Mouse (Mus musculus) MEL (cell line): Measurements from ENCODE around the gene Qars. TPM values are rescaled to one million over a fixed set of nuclear protein-coding genes. Genes with fewer than 3 reads are reported as not detected.

ENCODE experiments used
- DNase-seq: peaks from one replicate; pipeline ENCODE4 v3.0.0; 2011; ENCODE audit warnings: low read depth, low spot score
- H3K27ac ChIP-seq: 2 replicates; pipeline ENCODE4 v1.5.1; 2012; ENCODE audit warnings: low read depth, mild to moderate bottlenecking, control low read depth, low read length, moderate library complexity; ENCODE audit not compliant: control insufficient read depth
- H3K27me3 ChIP-seq, 2 experiments: fragments of 150-350 bp in 1 of 2; sonication (generic) in 1 of 2; 2 replicates each; pipeline ENCODE4 v1.6.1; 2012; ENCODE audit warnings: low read length in 2 of 2, mild to moderate bottlenecking in 2 of 2, improper control_type of control experiment in 1 of 2, moderate library complexity in 1 of 2; ENCODE audit not compliant: insufficient read depth in 2 of 2, control insufficient read depth in 1 of 2
- H3K36me3 ChIP-seq, 2 experiments: 2 replicates each; pipeline ENCODE4 v1.6.1; 2012 to 2014; ENCODE audit warnings: low read length in 2 of 2, improper control_type of control experiment in 1 of 2, inconsistent platforms in 1 of 2, mild to moderate bottlenecking in 1 of 2; ENCODE audit not compliant: insufficient read depth in 2 of 2, control insufficient read depth in 1 of 2
- H3K4me1 ChIP-seq, 2 experiments: fragments of 150-350 bp in 1 of 2; sonication (generic) in 1 of 2; 2 replicates each; pipeline ENCODE4 v1.6.1; 2012; ENCODE audit warnings: low read length in 2 of 2, improper control_type of control experiment in 1 of 2, mild to moderate bottlenecking in 1 of 2; ENCODE audit not compliant: insufficient read depth in 2 of 2, control insufficient read depth in 1 of 2
- H3K4me3 ChIP-seq, 2 experiments: fragments of 150-350 bp in 1 of 2; sonication (generic) in 1 of 2; 2 replicates each; pipeline ENCODE4 v1.5.1; 2012; ENCODE audit warnings: low read depth in 2 of 2, low read length in 2 of 2, mild to moderate bottlenecking in 2 of 2, moderate library complexity in 2 of 2, control low read depth in 1 of 2, improper control_type of control experiment in 1 of 2; ENCODE audit not compliant: control insufficient read depth in 1 of 2, insufficient read depth in 1 of 2
- H3K79me2 ChIP-seq: 2 replicates; pipeline ENCODE4 v1.6.1; 2012; ENCODE audit warnings: mild to moderate bottlenecking, low read length, moderate library complexity; ENCODE audit not compliant: control insufficient read depth, poor library complexity, insufficient read depth
- H3K9ac ChIP-seq: 2 replicates; pipeline ENCODE4 v1.6.1; 2012; ENCODE audit warnings: low read depth, mild to moderate bottlenecking, control low read depth, low read length, moderate library complexity; ENCODE audit not compliant: control insufficient read depth, poor library complexity, severe bottlenecking
- H3K9me3 ChIP-seq: fragments of 150-350 bp; sonication (generic); replicated peaks from 2 replicates; pipeline ENCODE4 v1.6.1; 2012; ENCODE audit warnings: mild to moderate bottlenecking, low read length, improper control_type of control experiment, moderate library complexity; ENCODE audit not compliant: insufficient read depth
- BHLHE40 ChIP-seq: IDR thresholded peaks from 2 replicates; pipeline ENCODE4 v1.6.1; 2012; ENCODE audit warnings: low read depth, mild to moderate bottlenecking, inconsistent platforms, low read length, improper control_type of control experiment, borderline replicate concordance
- CHD2 ChIP-seq: IDR thresholded peaks from 2 replicates; pipeline ENCODE4 v1.6.1; 2011; ENCODE audit warnings: low read length, improper control_type of control experiment
- CTCF ChIP-seq, 3 experiments: IDR thresholded peaks in 2 of 3; conservative IDR thresholded peaks in 1 of 3; 2 replicates each; pipeline ENCODE4 v1.5.1; 2011 to 2012; ENCODE audit warnings: low read length in 3 of 3, low read depth in 2 of 3, mild to moderate bottlenecking in 2 of 3, improper control_type of control experiment in 1 of 3, inconsistent platforms in 1 of 3, mixed read lengths in 1 of 3, moderate library complexity in 1 of 3; ENCODE audit not compliant: control insufficient read depth in 1 of 3, insufficient read depth in 1 of 3, poor library complexity in 1 of 3, severe bottlenecking in 1 of 3
- ETS1 ChIP-seq: IDR thresholded peaks from 2 replicates; pipeline ENCODE4 v1.6.1; 2012; ENCODE audit warnings: low read depth, mild to moderate bottlenecking, inconsistent platforms, low read length, improper control_type of control experiment, moderate library complexity
- GATA1 ChIP-seq: IDR thresholded peaks from 2 replicates; pipeline ENCODE4 v1.6.1; 2011; ENCODE audit warnings: low read depth, low read length, improper control_type of control experiment
- MAZ ChIP-seq: IDR thresholded peaks from 2 replicates; pipeline ENCODE4 v1.6.1; 2012; ENCODE audit warnings: low read depth, mild to moderate bottlenecking, inconsistent platforms, low read length, improper control_type of control experiment
- MEF2A ChIP-seq: IDR thresholded peaks from 2 replicates; pipeline ENCODE4 v1.6.1; 2014; ENCODE audit warnings: low read depth, mild to moderate bottlenecking, inconsistent platforms, low read length, improper control_type of control experiment; ENCODE audit not compliant: poor library complexity, insufficient replicate concordance, severe bottlenecking; ENCODE audit errors: extremely low read depth
- MXI1 ChIP-seq: IDR thresholded peaks from 2 replicates; pipeline ENCODE4 v1.6.1; 2011; ENCODE audit warnings: mild to moderate bottlenecking, low read depth, low read length, improper control_type of control experiment
- NELFE ChIP-seq: IDR thresholded peaks from 2 replicates; pipeline ENCODE4 v1.6.1; 2011; ENCODE audit warnings: low read depth, low read length, improper control_type of control experiment
- NRF1 ChIP-seq: IDR thresholded peaks from 2 replicates; pipeline ENCODE4 v1.6.1; 2014; ENCODE audit warnings: low read depth, mild to moderate bottlenecking, inconsistent platforms, low read length, improper control_type of control experiment, moderate library complexity; ENCODE audit not compliant: poor library complexity, insufficient read depth, severe bottlenecking
- POLR2A ChIP-seq, 2 experiments: IDR thresholded peaks; 2 replicates each; pipeline ENCODE4 v1.6.1; 2011 to 2012; ENCODE audit warnings: low read length in 2 of 2, mild to moderate bottlenecking in 2 of 2, control low read depth in 1 of 2, improper control_type of control experiment in 1 of 2, low read depth in 1 of 2, moderate library complexity in 1 of 2; ENCODE audit not compliant: control insufficient read depth in 1 of 2, insufficient read depth in 1 of 2, poor library complexity in 1 of 2
- POLR2AphosphoS5 ChIP-seq: IDR thresholded peaks from 2 replicates; pipeline ENCODE4 v1.6.1; 2012; ENCODE audit warnings: low read depth, borderline replicate concordance, mild to moderate bottlenecking, inconsistent platforms, low read length, moderate library complexity, mixed read lengths
- RAD21 ChIP-seq: IDR thresholded peaks from 2 replicates; pipeline ENCODE4 v1.6.1; 2011; ENCODE audit warnings: mild to moderate bottlenecking, low read depth, low read length, improper control_type of control experiment
- SIN3A ChIP-seq: IDR thresholded peaks from 2 replicates; pipeline ENCODE4 v1.6.1; 2012; ENCODE audit warnings: low read length, improper control_type of control experiment, inconsistent platforms
- TAL1 ChIP-seq: IDR thresholded peaks from 2 replicates; pipeline ENCODE4 v1.6.1; 2012; ENCODE audit warnings: mild to moderate bottlenecking, inconsistent platforms, low read length, moderate library complexity, mixed read lengths
- UBTF ChIP-seq: IDR thresholded peaks from 2 replicates; pipeline ENCODE4 v1.6.1; 2012; ENCODE audit warnings: low read depth, mild to moderate bottlenecking, inconsistent platforms, low read length, improper control_type of control experiment, moderate library complexity, borderline replicate concordance; ENCODE audit not compliant: insufficient read depth
- USF2 ChIP-seq, 2 experiments: IDR thresholded peaks; 2 replicates each; pipeline ENCODE4 v1.6.1; 2011 to 2012; ENCODE audit warnings: improper control_type of control experiment in 2 of 2, low read length in 2 of 2, borderline replicate concordance in 1 of 2, inconsistent platforms in 1 of 2, low read depth in 1 of 2, mild to moderate bottlenecking in 1 of 2; ENCODE audit not compliant: insufficient read depth in 1 of 2
- ZKSCAN1 ChIP-seq: IDR thresholded peaks from 2 replicates; pipeline ENCODE4 v1.6.1; 2012; ENCODE audit warnings: low read depth, mild to moderate bottlenecking, inconsistent platforms, low read length, improper control_type of control experiment, moderate library complexity
- ZNF384 ChIP-seq: IDR thresholded peaks from 2 replicates; pipeline ENCODE4 v1.6.1; 2012; ENCODE audit warnings: low read depth, mild to moderate bottlenecking, inconsistent platforms, low read length, improper control_type of control experiment
- polyA plus RNA-seq, 2 experiments: library from polyadenylated mRNA; stranded (reverse) in 1 of 2; unstranded in 1 of 2; fragments of >175 nt in 1 of 2; fragments of >200 nt in 1 of 2; gene quantifications; 2 replicates each; pipeline versions ENCODE4 v1.2.1 to v1.2.4; 2012; ENCODE audit warnings: low replicate concordance in 2 of 2, low read depth in 1 of 2; ENCODE audit not compliant: insufficient read length in 2 of 2, insufficient read depth in 1 of 2, missing spikeins in 1 of 2
- total RNA-seq: library from RNA; depleted of rRNA; stranded (reverse); fragments of 300-350 nt; gene quantifications from 2 replicates; pipeline ENCODE4 v1.2.3, GENCODE M21; 2012

The Qars gene
- total and polyA plus RNA-seq, 3 experiments = 286 to 407 TPM; not detected in 1

- Histone ChIP-seq H3K9ac (no peak overlapping the region), H3K79me2 (no peaks in the 10 kb centered on the region), H3K9me3 (no peaks in the 10 kb centered on the region), H3K27me3 (no peaks in the 10 kb centered on the region), H3K4me3 (no peak overlapping the region), H3K4me1 (peaks cover 0 to 2% of the 10 kb centered on the region in 2 experiments; a peak in 2 of 4 replicates), H3K27ac (no peak overlapping the region), H3K36me3 (no peaks in the 10 kb centered on the region; a peak in 1 of 4 replicates)
- DNase-seq = no peak
- TF ChIP-seq POLR2AphosphoS5 (no peak), POLR2A (IDR thresholded peaks at IDR 0.05; ENCODE audit: control insufficient read depth in 1 of 2, insufficient read depth in 1 of 2, low read depth in 1 of 2, low read length in 2 of 2, poor library complexity in 1 of 2) (no peak), ZNF384 (no peak), SIN3A (no peak), ZKSCAN1 (no peak), ETS1 (no peak), RAD21 (no peak), BHLHE40 (no peak), NRF1 (no peak), CHD2 (no peak), MEF2A (no peak)
- TF ChIP-seq, all 39 proteins: peak for 0
These were observed 24.3 kb upstream of the Qars start for GRCm38 (mm10) chr9:108483051-108483790.

GRCm38 (mm10) chr9:108484021-108484420 lies 23.5 kb upstream of the Qars start:
- H3K4me3 ChIP-seq = no peak overlapping the region
- H3K4me1 ChIP-seq = peaks cover 0 to 2% of the 10 kb centered on the region in 2 experiments; a peak in 2 of 4 replicates
- H3K79me2 ChIP-seq = no peaks in the 10 kb centered on the region
- H3K27ac ChIP-seq = no peak overlapping the region
- no peak overlapping the region for H3K9ac ChIP-seq
- H3K9me3 ChIP-seq = no peaks in the 10 kb centered on the region
- TF ChIP-seq MAZ (no peak), USF2 (IDR thresholded peaks at IDR 0.05; ENCODE audit: borderline replicate concordance in 1 of 2, insufficient read depth in 1 of 2, low read depth in 1 of 2, low read length in 2 of 2) (no peak), GATA1 (no peak), BHLHE40 (no peak), SIN3A (no peak), MXI1 (no peak), POLR2AphosphoS5 (no peak), NELFE (no peak), UBTF (no peak), POLR2A (IDR thresholded peaks at IDR 0.05; ENCODE audit: control insufficient read depth in 1 of 2, insufficient read depth in 1 of 2, low read depth in 1 of 2, low read length in 2 of 2, poor library complexity in 1 of 2) (no peak), NRF1 (no peak), CTCF (IDR thresholded peaks at IDR 0.05 in 2 of 3, conservative IDR thresholded peaks at IDR 0.05 in 1 of 3; ENCODE audit: control insufficient read depth in 1 of 3, insufficient read depth in 1 of 3, low read depth in 2 of 3, low read length in 3 of 3, poor library complexity in 1 of 3, severe bottlenecking in 1 of 3) (no peak), TAL1 (no peak), ZNF384 (no peak)
- no peak for DNase-seq
- no peaks in the 10 kb centered on the region for H3K27me3 ChIP-seq
- no peaks in the 10 kb centered on the region; a peak in 1 of 4 replicates for H3K36me3 ChIP-seq
